Mouse (Mus musculus): ENCODE measurements around the gene Stx2.

DNA sequence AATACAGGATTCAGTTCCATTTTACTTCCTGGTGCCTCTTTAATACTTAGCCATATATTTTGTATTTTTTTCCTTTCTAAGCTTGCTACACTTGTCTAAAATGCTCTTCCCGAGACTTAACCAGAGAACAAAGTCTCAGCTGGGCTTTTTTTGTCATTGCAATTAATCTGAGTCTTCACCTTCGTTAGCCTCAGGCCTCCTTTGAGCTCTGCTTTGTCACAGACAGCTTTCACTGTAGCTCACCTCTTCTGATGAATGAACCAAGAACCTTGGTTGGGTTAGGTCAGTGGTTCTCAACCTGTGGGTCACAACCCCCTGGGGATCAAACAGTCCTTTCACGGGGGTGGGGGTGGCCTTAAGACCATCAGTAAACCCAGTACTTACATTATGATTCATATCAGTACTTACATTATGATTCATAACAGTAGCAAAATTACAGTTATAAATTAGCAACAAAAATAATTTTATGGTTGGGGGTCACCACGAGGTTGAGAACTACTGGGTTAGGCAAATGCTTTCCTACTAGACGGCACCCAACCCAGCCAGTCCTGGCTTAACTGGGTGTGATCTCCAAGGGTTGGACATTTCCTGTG lies 20.9 kb upstream of the Stx2 start:
- no peak for TF ChIP-seq CTCF (IDR thresholded peaks at IDR 0.05; ENCODE audit: low read depth)
- no peak for TF ChIP-seq EP300 (IDR thresholded peaks at IDR 0.05; ENCODE audit: low read depth)
